Mouse (Mus musculus) liver, embryonic 14.5 days (tissue): ENCODE measurements around the gene Cd3e.

Source experiments
- CTCF ChIP-seq: IDR thresholded peaks from 2 replicates; pipeline ENCODE4 v1.5.1; 2016; ENCODE audit warnings: antibody characterized with exemption, low read depth, control low read depth
- EP300 ChIP-seq: IDR thresholded peaks from 2 replicates; pipeline ENCODE4 v1.6.1; 2016; ENCODE audit warnings: antibody characterized with exemption, low read depth

- no peak for TF ChIP-seq CTCF
- no peak for TF ChIP-seq EP300
Measured at GRCm38 (mm10) chr9:44999171-44999570, 10.3 kb downstream of the Cd3e start.
